Mouse (Mus musculus) right cerebral cortex, postnatal 14 days (tissue): ENCODE measurements around the gene Xbp1.
A peak's percentile ranks its signal among the peaks of the same experiment; 100 is the strongest.
"Not testable (repeated sequence)": the region's sequence is repeated elsewhere in the genome, so short reads cannot be mapped to it uniquely, and the experiment has no call there.

Source experiments
- DNase-seq: peaks from one replicate; pipeline ENCODE4 v3.0.0; 2022

The Xbp1 gene

GRCm38 (mm10) chr11:5530172-5530571 lies 9.7 kb downstream of the Xbp1 start:
- DNase-seq, result no peak

GRCm38 (mm10) chr11:5530717-5531116 lies 10.3 kb downstream of the Xbp1 start:
- DNase-seq, result no peak

GRCm38 (mm10) chr11:5533108-5533507 lies 12.6 kb downstream of the Xbp1 start:
- no peak for DNase-seq

GRCm38 (mm10) chr11:5537454-5537853 lies 17.0 kb downstream of the Xbp1 start:
- DNase-seq, result not testable (repeated sequence)

GRCm38 (mm10) chr11:5540331-5540730 lies 19.9 kb downstream of the Xbp1 start:
- no peak for DNase-seq

- no peak for DNase-seq
Observed at GRCm38 (mm10) chr11:5541230-5541798, 20.9 kb downstream of the Xbp1 start.

- peak; percentile 75 for DNase-seq
Observed at GRCm38 (mm10) chr11:5541799-5542481, 21.5 kb downstream of the Xbp1 start, which contains the start of gene Ccdc117. TSS of gene Ccdc117 (minus strand) at chr11:5542187.

GRCm38 (mm10) chr11:5542482-5543185 lies 22.2 kb downstream of the Xbp1 start:
- no peak for DNase-seq

GRCm38 (mm10) chr11:5543281-5543680 lies 22.8 kb downstream of the Xbp1 start:
- no peak for DNase-seq

- not testable (repeated sequence) for DNase-seq
Observed at GRCm38 (mm10) chr11:5544709-5545108, 24.2 kb downstream of the Xbp1 start.

- no peak for DNase-seq
Observed at GRCm38 (mm10) chr11:5545457-5545856, 25.0 kb downstream of the Xbp1 start.

- DNase-seq, result no peak
Observed at GRCm38 (mm10) chr11:5546693-5547092, 26.2 kb downstream of the Xbp1 start.

- DNase-seq, result no peak
Observed at GRCm38 (mm10) chr11:5551430-5551829, 31.0 kb downstream of the Xbp1 start.

- no peak for DNase-seq
Observed at GRCm38 (mm10) chr11:5551931-5552330, 31.5 kb downstream of the Xbp1 start.

- no peak for DNase-seq
Observed at GRCm38 (mm10) chr11:5560273-5560672, 39.8 kb downstream of the Xbp1 start.

GRCm38 (mm10) chr11:5562625-5563268 lies 42.3 kb downstream of the Xbp1 start:
- peak; percentile 11 for DNase-seq

- DNase-seq, result no peak
Observed at GRCm38 (mm10) chr11:5563898-5564297, 43.4 kb downstream of the Xbp1 start.

- no peak for DNase-seq
Observed at GRCm38 (mm10) chr11:5565596-5565995, 45.1 kb downstream of the Xbp1 start.

- no peak for DNase-seq
Observed at GRCm38 (mm10) chr11:5566506-5566905, 46.0 kb downstream of the Xbp1 start.

GRCm38 (mm10) chr11:5567654-5568053 lies 47.2 kb downstream of the Xbp1 start:
- DNase-seq, result no peak

- no peak for DNase-seq
Observed at GRCm38 (mm10) chr11:5568082-5568481, 47.6 kb downstream of the Xbp1 start.

- DNase-seq, result no peak
Observed at GRCm38 (mm10) chr11:5569474-5569873, 49.0 kb downstream of the Xbp1 start, which contains the start of gene Ankrd36. TSS of gene Ankrd36 (plus strand) at chr11:5569684.

- no peak for DNase-seq
Observed at GRCm38 (mm10) chr11:5571856-5572255, 51.4 kb downstream of the Xbp1 start.
